Mouse (Mus musculus) kidney, adult 2 months (tissue): Measurements from ENCODE around the gene Gsc. TPM values are rescaled to one million over a fixed set of nuclear protein-coding genes. Genes with fewer than 3 reads are reported as not detected.
A peak's percentile ranks its signal among the peaks of the same experiment; 100 is the strongest.

ENCODE experiments used
- DNase-seq: peaks from one replicate; pipeline ENCODE4 v3.0.0; 2021
- H3K27ac ChIP-seq: fragments of 200-500 bp; 2 replicates; pipeline ENCODE4 v1.5.1; 2012; ENCODE audit warnings: low read depth, low read length, control low read depth, inconsistent platforms; ENCODE audit not compliant: insufficient read depth
- H3K27me3 ChIP-seq: fragments of 200-500 bp; replicated peaks from 2 replicates; pipeline ENCODE4 v1.6.1; 2012; ENCODE audit warnings: mild to moderate bottlenecking, moderate library complexity, low read length, inconsistent platforms; ENCODE audit not compliant: control insufficient read depth, insufficient read depth
- H3K36me3 ChIP-seq: fragments of 200-500 bp; 2 replicates; pipeline ENCODE4 v1.6.1; 2012; ENCODE audit warnings: mild to moderate bottlenecking, moderate library complexity, low read length, inconsistent platforms; ENCODE audit not compliant: control insufficient read depth, insufficient read depth
- H3K4me1 ChIP-seq: fragments of 200-500 bp; 2 replicates; pipeline ENCODE4 v1.6.1; 2011; ENCODE audit warnings: low read length; ENCODE audit not compliant: control insufficient read depth, insufficient read depth
- H3K4me3 ChIP-seq: fragments of 200-500 bp; 2 replicates; pipeline ENCODE4 v1.5.1; 2011; ENCODE audit warnings: mild to moderate bottlenecking, low read depth, low read length, control low read depth; ENCODE audit not compliant: insufficient read depth
- CTCF ChIP-seq: fragments of 200-500 bp; conservative IDR thresholded peaks from 2 replicates; pipeline ENCODE4 v1.5.1; 2011; ENCODE audit warnings: low read depth, mild to moderate bottlenecking, control low read depth, low read length, moderate library complexity, mixed read lengths; ENCODE audit not compliant: insufficient read depth, insufficient read length
- POLR2A ChIP-seq: fragments of 200-500 bp; IDR thresholded peaks from one replicate; pipeline ENCODE4 v1.6.1; 2011; ENCODE audit warnings: low read depth, low read length, control low read depth
- WGBS: fragments of 180-500 bp; shearing (Covaris S2); methylation state at CpG from one replicate; pipeline ENCODE4 v1.1.7; 2018; 5-methylcytosine and 5-hydroxymethylcytosine counted together
- polyA plus RNA-seq: library from polyadenylated mRNA; depleted of rRNA; stranded (reverse); fragments of >200 nt; gene quantifications from 2 replicates; pipeline ENCODE4 v1.2.3, GENCODE M21; 2012; rRNA removed

The Gsc gene
- polyA plus RNA-seq, 1 experiment = not detected

DNA sequence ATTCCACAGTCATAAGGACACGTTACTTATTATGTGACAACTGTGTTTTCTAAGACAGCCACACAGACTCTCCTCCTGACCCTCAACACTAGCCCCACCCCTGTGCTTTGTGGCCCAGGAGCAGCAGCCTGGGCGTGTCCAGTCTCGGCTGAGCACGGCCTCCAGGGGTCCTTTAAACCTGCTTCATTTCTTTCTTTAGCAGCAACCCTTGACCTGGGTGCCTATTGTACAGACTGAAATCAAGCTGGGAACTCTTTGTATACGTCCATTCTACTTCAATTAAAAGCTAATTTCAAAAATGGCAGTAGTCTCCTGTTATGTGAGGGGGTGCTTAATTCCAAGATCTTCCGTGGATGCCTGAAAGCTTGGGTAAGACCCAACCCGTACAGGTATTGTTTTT, 39.9 kb downstream of the Gsc start:
- Histone ChIP-seq H3K4me3 (no peak overlapping the region), H3K4me1 (no peaks in the 10 kb centered on the region), H3K27ac (no peak overlapping the region), H3K27me3 (no peaks in the 10 kb centered on the region), H3K36me3 (no peaks in the 10 kb centered on the region)
- DNase-seq = no peak
- 60% methylated on average over 7 of the region's 7 CpGs for WGBS
- TF ChIP-seq POLR2A (no peak), CTCF (no peak)

GRCm38 (mm10) chr12:104431359-104431758, 41.8 kb downstream of the Gsc start:
- DNase-seq = no peak
- 69% methylated on average over 10 of the region's 10 CpGs for WGBS
- Histone ChIP-seq H3K36me3 (no peaks in the 10 kb centered on the region), H3K27me3 (no peaks in the 10 kb centered on the region), H3K4me1 (no peaks in the 10 kb centered on the region), H3K27ac (no peak overlapping the region), H3K4me3 (no peak overlapping the region)
- TF ChIP-seq POLR2A = no peak
- TF ChIP-seq CTCF = no peak

- TF ChIP-seq POLR2A (no peak), CTCF (peak; percentile 78)
- H3K27me3 ChIP-seq = no peaks in the 10 kb centered on the region
- peak; percentile 18 for DNase-seq
- H3K27ac ChIP-seq = no peak overlapping the region
- H3K4me1 ChIP-seq = no peaks in the 10 kb centered on the region
- H3K4me3 ChIP-seq = no peak overlapping the region
- no peaks in the 10 kb centered on the region for H3K36me3 ChIP-seq
- WGBS = 3% methylated on average over 7 of the region's 7 CpGs
Observed at GRCm38 (mm10) chr12:104426915-104427314, 46.2 kb downstream of the Gsc start.

GRCm38 (mm10) chr12:104425591-104425990, 47.5 kb downstream of the Gsc start:
- 80% methylated on average over 3 of the region's 3 CpGs for WGBS
- H3K4me3 ChIP-seq = no peak overlapping the region
- TF ChIP-seq CTCF = no peak
- DNase-seq = no peak
- no peaks in the 10 kb centered on the region for H3K4me1 ChIP-seq
- H3K27ac ChIP-seq = no peak overlapping the region
- no peaks in the 10 kb centered on the region for H3K36me3 ChIP-seq
- no peaks in the 10 kb centered on the region for H3K27me3 ChIP-seq

GRCm38 (mm10) chr12:104422615-104423392, 50.3 kb downstream of the Gsc start:
- TF ChIP-seq POLR2A (no peak), CTCF (no peak)
- peak; percentile 72 for DNase-seq
- Histone ChIP-seq H3K27me3 (no peaks in the 10 kb centered on the region), H3K36me3 (no peaks in the 10 kb centered on the region), H3K4me3 (no peak overlapping the region), H3K27ac (no peak overlapping the region), H3K4me1 (no peaks in the 10 kb centered on the region)
- 56% methylated on average over 11 of the region's 11 CpGs for WGBS

Other genes starting within 250 kb of the Gsc start
- gene Serpina3g, start 237.1 kb downstream of the Gsc start, polyA plus RNA-seq = 3.7 and 8.2 TPM in 2 replicates
- 0.07 and 0.08 TPM in 2 replicates for gene Serpina3i, start 210.2 kb downstream of the Gsc start, polyA plus RNA-seq
- gene Serpina3j, start 158.8 kb downstream of the Gsc start, polyA plus RNA-seq = not detected in 2 replicates
- 0.26 TPM in 1 of 2 replicates, not detected in the other for gene Serpina3k, start 134.8 kb downstream of the Gsc start, polyA plus RNA-seq
- 0.07 TPM in 1 of 2 replicates, not detected in the other for gene Serpina3m, start 134.8 kb downstream of the Gsc start, polyA plus RNA-seq
- 3.4 and 3.8 TPM in 2 replicates for gene Serpina3n, start 66.6 kb downstream of the Gsc start, polyA plus RNA-seq